Mouse (Mus musculus) monocyte, adult 2 months (primary cell): ENCODE results near the gene Zfand3.

Experiments
- DNase-seq, 2 experiments: peaks; one replicate each; pipeline ENCODE4 v3.0.0; 2022; ENCODE audit warnings: low spot score in 2 of 2, low read depth in 1 of 2

The Zfand3 gene

GRCm38 (mm10) chr17:30222361-30222760, 217.8 kb downstream of the Zfand3 start:
- DNase-seq: no peak

- no peak for DNase-seq
Observed at GRCm38 (mm10) chr17:30222837-30223236, 218.3 kb downstream of the Zfand3 start.

- no peak for DNase-seq
Observed at GRCm38 (mm10) chr17:30225030-30225740, 220.7 kb downstream of the Zfand3 start.

GRCm38 (mm10) chr17:30228439-30229215, 224.1 kb downstream of the Zfand3 start:
- DNase-seq: no peak

GRCm38 (mm10) chr17:30230428-30230827, 225.9 kb downstream of the Zfand3 start:
- no peak for DNase-seq

GRCm38 (mm10) chr17:30231483-30231882, 226.9 kb downstream of the Zfand3 start:
- DNase-seq: no peak

- DNase-seq: no peak
Observed at GRCm38 (mm10) chr17:30232698-30233097, 228.2 kb downstream of the Zfand3 start.

- DNase-seq: no peak
Observed at GRCm38 (mm10) chr17:30235380-30235779, 230.8 kb downstream of the Zfand3 start.

GRCm38 (mm10) chr17:30236611-30237010, 232.1 kb downstream of the Zfand3 start:
- no peak for DNase-seq

- no peak for DNase-seq
Observed at GRCm38 (mm10) chr17:30237600-30237999, 233.1 kb downstream of the Zfand3 start.

GRCm38 (mm10) chr17:30239458-30239857, 234.9 kb downstream of the Zfand3 start:
- no peak for DNase-seq

- no peak for DNase-seq
Observed at GRCm38 (mm10) chr17:30240659-30241058, 236.1 kb downstream of the Zfand3 start.

GRCm38 (mm10) chr17:30241061-30241460, 236.5 kb downstream of the Zfand3 start:
- no peak for DNase-seq

GRCm38 (mm10) chr17:30241720-30242322, 237.3 kb downstream of the Zfand3 start:
- no peak for DNase-seq

GRCm38 (mm10) chr17:30242647-30243046, 238.1 kb downstream of the Zfand3 start:
- no peak for DNase-seq

- no peak for DNase-seq
Observed at GRCm38 (mm10) chr17:30243540-30243939, 239.0 kb downstream of the Zfand3 start.

GRCm38 (mm10) chr17:30244651-30245307, 240.2 kb downstream of the Zfand3 start:
- no peak for DNase-seq

- DNase-seq: no peak
Observed at GRCm38 (mm10) chr17:30245308-30245706, 240.8 kb downstream of the Zfand3 start.

- DNase-seq: no peak
Observed at GRCm38 (mm10) chr17:30253028-30253427, 248.5 kb downstream of the Zfand3 start.

GRCm38 (mm10) chr17:30253924-30254323, 249.4 kb downstream of the Zfand3 start:
- DNase-seq: no peak

GRCm38 (mm10) chr17:30255928-30256560, 251.5 kb downstream of the Zfand3 start:
- DNase-seq: no peak
